Mouse (Mus musculus): ENCODE results near the gene Vps8. TPM values are rescaled to one million over a fixed set of nuclear protein-coding genes. Genes with fewer than 3 reads are reported as not detected.

Vps8 gene
- polyA plus RNA-seq, 1 experiment = 19.4 TPM

GRCm38 (mm10) chr16:21433543-21433942 lies 10.6 kb downstream of the Vps8 start:
- Histone ChIP-seq H3K36me3 (ENCODE audit: control insufficient read depth, insufficient read depth) (peaks cover 13% of the 10 kb centered on the region), H3K4me3 (no peak overlapping the region), H3K79me2 (ENCODE audit: control insufficient read depth, insufficient read depth) (no peaks in the 10 kb centered on the region), H3K27me3 (ENCODE audit: control insufficient read depth, insufficient read depth, insufficient read length) (no peaks in the 10 kb centered on the region), H3ac (ENCODE audit: control insufficient read depth, insufficient read length) (no peak overlapping the region), H3K4me2 (ENCODE audit: low read depth) (no peak overlapping the region)
- TF ChIP-seq REST (IDR thresholded peaks at IDR 0.05; ENCODE audit: insufficient read depth, insufficient read length) (no peak), CEBPB (IDR thresholded peaks at IDR 0.05; ENCODE audit: insufficient read depth, poor library complexity, severe bottlenecking) (no peak), MAX (IDR thresholded peaks at IDR 0.05; ENCODE audit: low read depth) (no peak), TCF12 (IDR thresholded peaks at IDR 0.05; ENCODE audit: insufficient read depth, poor library complexity, severe bottlenecking) (no peak), USF1 (IDR thresholded peaks at IDR 0.05; ENCODE audit: low read depth) (no peak), SRF (IDR thresholded peaks at IDR 0.05; ENCODE audit: control insufficient read depth, insufficient read length, low read depth) (no peak), POLR2AphosphoS2 (IDR thresholded peaks at IDR 0.05; ENCODE audit: insufficient read length, low read depth) (no peak), TCF3 (IDR thresholded peaks at IDR 0.05; ENCODE audit: insufficient read length, low read depth) (no peak), E2F4 (IDR thresholded peaks at IDR 0.05; ENCODE audit: insufficient read depth) (no peak), MYOG (IDR thresholded peaks at IDR 0.05; ENCODE audit: control insufficient read depth in 1 of 3, insufficient read depth in 1 of 3, insufficient read length in 2 of 3, low read depth in 2 of 3) (no peak), MYOD1 (IDR thresholded peaks at IDR 0.05; ENCODE audit: control insufficient read depth in 1 of 3, insufficient read length in 2 of 3, low read depth in 2 of 3) (no peak)

GRCm38 (mm10) chr16:21441012-21441411 lies 18.1 kb downstream of the Vps8 start:
- no peak overlapping the region for H3K4me3 ChIP-seq
- no peaks in the 10 kb centered on the region for H3K79me2 ChIP-seq (ENCODE audit: control insufficient read depth, insufficient read depth)
- H3K36me3 ChIP-seq (ENCODE audit: control insufficient read depth, insufficient read depth) = peaks cover 28% of the 10 kb centered on the region
- no peak overlapping the region for H3K4me2 ChIP-seq (ENCODE audit: low read depth)
- TF ChIP-seq POLR2AphosphoS2 (IDR thresholded peaks at IDR 0.05; ENCODE audit: insufficient read length, low read depth) (no peak), REST (IDR thresholded peaks at IDR 0.05; ENCODE audit: insufficient read depth, insufficient read length) (no peak)
- H3ac ChIP-seq (ENCODE audit: control insufficient read depth, insufficient read length) = no peak overlapping the region
- no peaks in the 10 kb centered on the region for H3K27me3 ChIP-seq (ENCODE audit: control insufficient read depth, insufficient read depth, insufficient read length)

GRCm38 (mm10) chr16:21445026-21445625 lies 22.2 kb downstream of the Vps8 start:
- no peak overlapping the region for H3K4me2 ChIP-seq (ENCODE audit: low read depth)
- TF ChIP-seq SRF (IDR thresholded peaks at IDR 0.05; ENCODE audit: control insufficient read depth, insufficient read length, low read depth) = no peak
- no peak for TF ChIP-seq TCF3 (IDR thresholded peaks at IDR 0.05; ENCODE audit: insufficient read length, low read depth)
- no peak for TF ChIP-seq MYOG (IDR thresholded peaks at IDR 0.05; ENCODE audit: control insufficient read depth in 1 of 3, insufficient read depth in 1 of 3, insufficient read length in 2 of 3, low read depth in 2 of 3)
- TF ChIP-seq E2F4 (IDR thresholded peaks at IDR 0.05; ENCODE audit: insufficient read depth) = no peak
- no peak for TF ChIP-seq MAX (IDR thresholded peaks at IDR 0.05; ENCODE audit: low read depth)
- no peak for TF ChIP-seq REST (IDR thresholded peaks at IDR 0.05; ENCODE audit: insufficient read depth, insufficient read length)
- no peak for TF ChIP-seq USF1 (IDR thresholded peaks at IDR 0.05; ENCODE audit: low read depth)
- no peak for TF ChIP-seq MYOD1 (IDR thresholded peaks at IDR 0.05; ENCODE audit: control insufficient read depth in 1 of 3, insufficient read length in 2 of 3, low read depth in 2 of 3)
- TF ChIP-seq POLR2AphosphoS2 (IDR thresholded peaks at IDR 0.05; ENCODE audit: insufficient read length, low read depth) = no peak
- no peak for TF ChIP-seq CEBPB (IDR thresholded peaks at IDR 0.05; ENCODE audit: insufficient read depth, poor library complexity, severe bottlenecking)
- TF ChIP-seq TCF12 (IDR thresholded peaks at IDR 0.05; ENCODE audit: insufficient read depth, poor library complexity, severe bottlenecking) = no peak
- no peak for TF ChIP-seq POLR2A (IDR thresholded peaks at IDR 0.05; ENCODE audit: insufficient read length, low read depth)
- H3K36me3 ChIP-seq (ENCODE audit: control insufficient read depth, insufficient read depth) = peaks cover 27% of the 10 kb centered on the region
- H3ac ChIP-seq (ENCODE audit: control insufficient read depth, insufficient read length) = no peak overlapping the region
- H3K27me3 ChIP-seq (ENCODE audit: control insufficient read depth, insufficient read depth, insufficient read length) = no peaks in the 10 kb centered on the region
- no peak overlapping the region for H3K4me3 ChIP-seq
- no peaks in the 10 kb centered on the region for H3K79me2 ChIP-seq (ENCODE audit: control insufficient read depth, insufficient read depth)

- no peak overlapping the region for H3K4me2 ChIP-seq (ENCODE audit: low read depth)
- H3K27me3 ChIP-seq (ENCODE audit: control insufficient read depth, insufficient read depth, insufficient read length) = no peaks in the 10 kb centered on the region
- H3K79me2 ChIP-seq (ENCODE audit: control insufficient read depth, insufficient read depth) = no peaks in the 10 kb centered on the region
- H3ac ChIP-seq (ENCODE audit: control insufficient read depth, insufficient read length) = no peak overlapping the region
- H3K4me3 ChIP-seq = no peak overlapping the region
- no peak for TF ChIP-seq REST (IDR thresholded peaks at IDR 0.05; ENCODE audit: insufficient read depth, insufficient read length)
- TF ChIP-seq CEBPB (IDR thresholded peaks at IDR 0.05; ENCODE audit: insufficient read depth, poor library complexity, severe bottlenecking) = no peak
- no peak for TF ChIP-seq E2F4 (IDR thresholded peaks at IDR 0.05; ENCODE audit: insufficient read depth)
- TF ChIP-seq POLR2AphosphoS2 (IDR thresholded peaks at IDR 0.05; ENCODE audit: insufficient read length, low read depth) = no peak
- no peak for TF ChIP-seq MYOG (IDR thresholded peaks at IDR 0.05; ENCODE audit: control insufficient read depth in 1 of 3, insufficient read depth in 1 of 3, insufficient read length in 2 of 3, low read depth in 2 of 3)
- TF ChIP-seq POLR2A (IDR thresholded peaks at IDR 0.05; ENCODE audit: insufficient read length, low read depth) = no peak
- no peak for TF ChIP-seq TCF12 (IDR thresholded peaks at IDR 0.05; ENCODE audit: insufficient read depth, poor library complexity, severe bottlenecking)
- no peak for TF ChIP-seq SRF (IDR thresholded peaks at IDR 0.05; ENCODE audit: control insufficient read depth, insufficient read length, low read depth)
- TF ChIP-seq MYOD1 (IDR thresholded peaks at IDR 0.05; ENCODE audit: control insufficient read depth in 1 of 3, insufficient read length in 2 of 3, low read depth in 2 of 3) = no peak
- no peak for TF ChIP-seq TCF3 (IDR thresholded peaks at IDR 0.05; ENCODE audit: insufficient read length, low read depth)
- TF ChIP-seq MAX (IDR thresholded peaks at IDR 0.05; ENCODE audit: low read depth) = no peak
- no peak for TF ChIP-seq USF1 (IDR thresholded peaks at IDR 0.05; ENCODE audit: low read depth)
- peaks cover 21% of the 10 kb centered on the region for H3K36me3 ChIP-seq (ENCODE audit: control insufficient read depth, insufficient read depth)
These were observed 24.5 kb downstream of the Vps8 start for GRCm38 (mm10) chr16:21447447-21447846.

DNA sequence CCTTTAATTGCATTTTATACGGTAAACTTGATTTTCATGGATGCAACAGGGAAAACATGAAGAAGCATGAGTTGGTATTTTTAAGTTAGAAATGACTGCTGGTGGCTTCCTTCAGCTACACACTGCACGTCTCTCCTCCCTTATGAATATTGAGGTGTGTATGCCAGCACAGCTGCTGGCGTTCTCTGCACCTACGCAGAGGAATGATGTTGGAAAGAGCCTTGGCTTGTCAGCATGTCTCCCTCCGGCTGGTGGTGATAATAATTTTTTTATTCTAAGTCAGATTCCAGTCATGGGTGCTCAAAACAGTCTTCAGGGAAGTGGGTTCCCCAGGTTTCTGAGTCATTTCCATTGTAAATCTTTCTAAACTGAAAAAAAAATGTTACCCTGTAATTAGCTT lies 25.5 kb downstream of the Vps8 start:
- no peaks in the 10 kb centered on the region for H3K79me2 ChIP-seq (ENCODE audit: control insufficient read depth, insufficient read depth)
- H3K36me3 ChIP-seq (ENCODE audit: control insufficient read depth, insufficient read depth) = peaks cover 11% of the 10 kb centered on the region
- H3ac ChIP-seq (ENCODE audit: control insufficient read depth, insufficient read length) = no peak overlapping the region
- H3K4me3 ChIP-seq = no peak overlapping the region
- H3K27me3 ChIP-seq (ENCODE audit: control insufficient read depth, insufficient read depth, insufficient read length) = no peaks in the 10 kb centered on the region
- H3K4me2 ChIP-seq (ENCODE audit: low read depth) = no peak overlapping the region
- TF ChIP-seq MAX (IDR thresholded peaks at IDR 0.05; ENCODE audit: low read depth) (no peak), POLR2A (IDR thresholded peaks at IDR 0.05; ENCODE audit: insufficient read length, low read depth) (no peak), MYOD1 (IDR thresholded peaks at IDR 0.05; ENCODE audit: control insufficient read depth in 1 of 3, insufficient read length in 2 of 3, low read depth in 2 of 3) (no peak), USF1 (IDR thresholded peaks at IDR 0.05; ENCODE audit: low read depth) (no peak), REST (IDR thresholded peaks at IDR 0.05; ENCODE audit: insufficient read depth, insufficient read length) (no peak), POLR2AphosphoS2 (IDR thresholded peaks at IDR 0.05; ENCODE audit: insufficient read length, low read depth) (no peak), TCF12 (IDR thresholded peaks at IDR 0.05; ENCODE audit: insufficient read depth, poor library complexity, severe bottlenecking) (no peak), MYOG (IDR thresholded peaks at IDR 0.05; ENCODE audit: control insufficient read depth in 1 of 3, insufficient read depth in 1 of 3, insufficient read length in 2 of 3, low read depth in 2 of 3) (no peak), CEBPB (IDR thresholded peaks at IDR 0.05; ENCODE audit: insufficient read depth, poor library complexity, severe bottlenecking) (no peak), E2F4 (IDR thresholded peaks at IDR 0.05; ENCODE audit: insufficient read depth) (no peak), TCF3 (IDR thresholded peaks at IDR 0.05; ENCODE audit: insufficient read length, low read depth) (no peak), SRF (IDR thresholded peaks at IDR 0.05; ENCODE audit: control insufficient read depth, insufficient read length, low read depth) (no peak)
